Mouse (Mus musculus) limb, embryonic 14.5 days (tissue): ENCODE data around the gene Eif4e2. TPM values are rescaled to one million over a fixed set of nuclear protein-coding genes. Genes with fewer than 3 reads are reported as not detected.

Experiments
- ATAC-seq: fragments of 200-750 bp; cut with Nextera tagmentation; 2 replicates; pipeline ENCODE4 v1.8.0; 2017; ENCODE audit warnings: low read depth, moderate number of reproducible peaks, moderate TSS enrichment; ENCODE audit not compliant: low FRiP score
- DNase-seq: peaks from one replicate; pipeline ENCODE4 v3.0.0-alpha.2; 2015; ENCODE audit warnings: low spot score
- H3K27ac ChIP-seq: fragments of 300-500 bp; sonication (generic); replicated peaks from 2 replicates; pipeline ENCODE4 v1.5.1; 2014; ENCODE audit warnings: low read depth, mild to moderate bottlenecking, low read length, moderate library complexity, mixed read lengths
- H3K27me3 ChIP-seq: fragments of 300-500 bp; sonication (generic); 2 replicates; pipeline ENCODE4 v1.6.1; 2014; ENCODE audit warnings: low read length, mixed read lengths; ENCODE audit not compliant: control insufficient read depth, insufficient read depth
- H3K36me3 ChIP-seq: fragments of 300-500 bp; sonication (generic); 2 replicates; pipeline ENCODE4 v1.6.1; 2014; ENCODE audit warnings: mild to moderate bottlenecking, low read length, moderate library complexity, mixed read lengths; ENCODE audit not compliant: control insufficient read depth, insufficient read depth
- H3K4me1 ChIP-seq: fragments of 300-500 bp; sonication (generic); 2 replicates; pipeline ENCODE4 v1.6.1; 2014; ENCODE audit warnings: antibody characterized with exemption, low read length, mixed read lengths; ENCODE audit not compliant: control insufficient read depth, insufficient read depth
- H3K4me2 ChIP-seq: fragments of 300-500 bp; sonication (generic); replicated peaks from 2 replicates; pipeline ENCODE4 v1.6.1; 2014; ENCODE audit warnings: low read depth, mild to moderate bottlenecking, low read length, moderate library complexity; ENCODE audit not compliant: severe bottlenecking
- H3K4me3 ChIP-seq: fragments of 300-500 bp; sonication (generic); replicated peaks from 2 replicates; pipeline ENCODE4 v1.5.1; 2014; ENCODE audit warnings: low read length
- H3K9ac ChIP-seq: fragments of 300-500 bp; sonication (generic); 2 replicates; pipeline ENCODE4 v1.6.1; 2014; ENCODE audit warnings: mild to moderate bottlenecking, low read depth, low read length, moderate library complexity; ENCODE audit not compliant: severe bottlenecking
- H3K9me3 ChIP-seq: fragments of 300-500 bp; sonication (generic); 2 replicates; pipeline ENCODE4 v1.6.1; 2016; ENCODE audit warnings: low read length; ENCODE audit not compliant: control insufficient read depth
- POLR2A ChIP-seq: fragments of 200-500 bp; IDR thresholded peaks from 2 replicates; pipeline ENCODE4 v1.8.0; 2012; ENCODE audit warnings: inconsistent platforms, mild to moderate bottlenecking, moderate library complexity, borderline replicate concordance; ENCODE audit not compliant: insufficient read depth, insufficient read length; ENCODE audit errors: extremely low read depth
- WGBS: fragments of 180-500 bp; shearing (Covaris S2); extraction: QIAGEN DNeasy Blood & Tissue Kit; methylation state at CpG from one replicate; pipeline ENCODE4 v1.1.7; 2014; 5-methylcytosine and 5-hydroxymethylcytosine counted together
- polyA plus RNA-seq, 2 experiments: library from polyadenylated mRNA; depleted of rRNA in 1 of 2; stranded (reverse) in 1 of 2; unstranded in 1 of 2; fragments of >200 nt; fragmentation: Nextera tagmentation in 1 of 2; extraction: Ambion mirVana in 1 of 2; gene quantifications; 2 replicates each; pipeline versions ENCODE4 v1.2.1 to v1.2.3; 2012 to 2014

The Eif4e2 gene
- polyA plus RNA-seq, 2 experiments: 118 to 139 TPM

DNA sequence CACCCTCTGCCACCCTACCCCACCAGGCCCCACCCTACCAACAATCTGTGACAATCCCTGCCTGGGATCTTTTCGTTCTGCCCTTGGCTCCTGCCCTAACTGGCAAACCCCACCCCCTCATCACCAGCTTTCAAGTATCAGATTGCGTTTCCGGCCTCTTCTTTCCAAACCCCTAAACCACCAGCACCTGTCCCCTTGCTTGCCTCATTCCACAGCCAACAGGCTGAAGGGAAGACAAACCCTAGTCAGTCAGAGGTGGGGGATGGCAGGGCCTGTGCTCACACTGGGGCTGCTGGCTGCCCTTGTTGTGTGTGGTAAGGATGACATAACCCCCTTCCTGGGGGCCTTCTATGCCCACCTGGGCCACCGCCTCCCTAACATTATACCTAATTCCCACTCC is 23.3 kb upstream of the Eif4e2 start, which contains the start of gene Chrnd:
Gene Chrnd (plus strand): TSS at position 179 of the 400 bp plus-strand sequence.
- DNase-seq: peak; percentile 36
- H3K9ac ChIP-seq: peak within 1 kb of the TSS; percentile 25; the same call in 1 of the 2 replicates

DNA sequence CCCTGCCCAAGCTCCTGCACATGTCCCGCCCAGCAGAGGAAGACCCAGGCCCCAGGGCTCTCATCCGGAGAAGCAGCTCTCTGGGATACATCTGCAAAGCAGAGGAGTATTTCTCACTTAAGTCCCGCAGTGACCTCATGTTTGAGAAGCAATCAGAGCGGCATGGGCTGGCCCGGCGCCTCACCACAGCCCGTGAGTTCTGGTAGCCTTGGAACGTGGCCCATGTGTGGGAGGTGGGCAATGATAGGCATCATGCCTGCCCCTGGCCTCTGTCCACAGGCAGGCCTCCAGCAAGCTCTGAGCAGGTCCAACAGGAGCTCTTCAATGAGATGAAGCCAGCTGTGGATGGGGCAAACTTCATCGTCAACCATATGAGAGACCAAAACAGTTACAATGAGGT is 16.4 kb upstream of the Eif4e2 start:
- Histone ChIP-seq H3K4me3 (no peak overlapping the region), H3K9me3 (no peaks in the 10 kb centered on the region), H3K36me3 (no peaks in the 10 kb centered on the region), H3K27ac (no peak overlapping the region), H3K27me3 (no peaks in the 10 kb centered on the region), H3K4me1 (no peaks in the 10 kb centered on the region), H3K4me2 (no peak overlapping the region), H3K9ac (no peak overlapping the region)
- ATAC-seq: no peak
- no peak for DNase-seq
- WGBS: 77% methylated on average over 8 of the region's 9 CpGs
- TF ChIP-seq POLR2A: no peak

More for the DNA sequence above, 23.3 kb upstream of the Eif4e2 start, which contains the start of gene Chrnd:
- Histone ChIP-seq H3K9me3 (no peaks in the 10 kb centered on the region), H3K4me1 (no peaks in the 10 kb centered on the region), H3K27ac (0 out of 2 replicates have a peak within 1 kb of the TSS, but pooled peaks have one; percentile 26), H3K4me2 (0 out of 2 replicates have a peak within 1 kb of the TSS, but pooled peaks have one; percentile 7), H3K27me3 (peaks cover 15% of the 10 kb centered on the region), H3K4me3 (no peak within 1 kb of the TSS), H3K36me3 (no peaks in the 10 kb centered on the region)
- TF ChIP-seq POLR2A: no peak
- WGBS: 28% methylated on average over 4 of the region's 4 CpGs
- ATAC-seq: peak; percentile 62

DNA sequence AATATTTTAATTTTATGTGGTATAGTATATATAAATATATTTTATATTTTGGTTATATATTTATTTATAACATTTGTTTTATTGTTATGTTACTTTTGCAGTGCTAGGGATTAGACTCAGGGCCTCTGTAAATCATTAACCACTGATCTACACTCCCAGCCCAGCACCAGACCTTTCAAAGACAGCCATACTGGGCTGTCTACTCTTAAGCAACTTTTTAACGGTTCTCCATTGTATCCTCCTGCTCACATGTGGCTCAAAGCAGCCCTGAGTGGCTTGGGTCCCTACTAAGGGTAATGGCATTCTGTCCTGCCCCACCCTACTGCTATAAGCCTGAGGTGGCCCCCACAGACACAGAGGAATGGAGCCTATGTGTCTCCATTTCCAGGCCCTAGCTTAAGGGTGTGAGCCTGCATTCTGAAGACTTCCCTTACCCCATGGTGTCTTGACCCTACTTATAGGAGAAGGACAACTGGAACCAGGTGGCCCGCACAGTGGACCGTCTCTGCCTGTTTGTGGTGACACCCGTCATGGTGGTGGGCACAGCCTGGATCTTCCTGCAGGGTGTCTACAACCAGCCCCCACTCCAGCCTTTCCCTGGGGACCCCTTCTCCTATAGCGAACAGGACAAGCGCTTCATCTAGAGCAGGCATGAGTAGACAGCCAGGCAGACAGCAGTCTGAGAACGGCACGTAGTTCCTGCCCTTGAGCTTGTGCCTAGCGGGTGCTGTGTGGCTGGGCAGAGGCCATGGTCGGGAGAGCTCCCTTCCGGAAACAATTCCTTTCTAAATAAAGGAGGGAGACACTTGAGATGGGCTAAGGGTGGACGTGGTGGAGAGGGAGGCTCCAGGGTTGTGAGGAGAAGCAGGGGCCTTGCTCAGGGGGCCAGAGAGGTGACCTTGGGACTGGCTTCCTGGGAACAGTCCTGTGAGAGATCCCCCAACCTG is 15.3 kb upstream of the Eif4e2 start:
- no peaks in the 10 kb centered on the region for H3K27me3 ChIP-seq
- no peaks in the 10 kb centered on the region for H3K4me1 ChIP-seq
- ATAC-seq (0 out of 2 replicates have a peak, but pooled peaks have one; percentile 17), DNase-seq (no peak)
- no peak overlapping the region for H3K27ac ChIP-seq
- TF ChIP-seq POLR2A: no peak
- H3K9ac ChIP-seq: no peak overlapping the region
- H3K4me2 ChIP-seq: no peak overlapping the region
- no peak overlapping the region for H3K4me3 ChIP-seq
- no peaks in the 10 kb centered on the region for H3K36me3 ChIP-seq
- WGBS: 71% methylated on average over 12 of the region's 12 CpGs
- H3K9me3 ChIP-seq: no peaks in the 10 kb centered on the region

DNA sequence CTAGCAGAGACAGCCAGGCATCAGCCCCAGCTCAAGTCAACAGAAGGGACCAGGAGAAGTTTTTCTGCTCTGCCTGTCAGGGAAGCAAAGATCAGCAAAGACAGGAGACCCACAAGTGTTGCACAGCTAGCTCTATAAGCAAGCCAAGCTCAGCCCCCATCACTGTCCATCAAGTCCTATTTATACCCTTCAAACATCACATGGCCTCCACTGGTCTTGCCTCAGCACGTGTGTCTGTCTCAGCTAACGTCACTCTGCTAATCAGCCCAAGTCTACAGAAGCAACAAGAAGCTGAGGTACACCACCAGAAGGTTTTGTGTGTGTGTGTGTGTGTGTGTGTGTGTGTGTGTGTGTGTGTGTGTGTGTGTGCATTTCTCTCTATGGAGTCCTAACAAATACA is 12.9 kb upstream of the Eif4e2 start:
- Histone ChIP-seq H3K4me3 (no peak overlapping the region), H3K27me3 (no peaks in the 10 kb centered on the region), H3K4me1 (no peaks in the 10 kb centered on the region), H3K9ac (no peak overlapping the region), H3K4me2 (no peak overlapping the region), H3K36me3 (no peaks in the 10 kb centered on the region), H3K27ac (no peak overlapping the region), H3K9me3 (no peaks in the 10 kb centered on the region)
- WGBS: 45% methylated on average over 2 of the region's 2 CpGs
- ATAC-seq: no peak
- DNase-seq: no peak
- no peak for TF ChIP-seq POLR2A

DNA sequence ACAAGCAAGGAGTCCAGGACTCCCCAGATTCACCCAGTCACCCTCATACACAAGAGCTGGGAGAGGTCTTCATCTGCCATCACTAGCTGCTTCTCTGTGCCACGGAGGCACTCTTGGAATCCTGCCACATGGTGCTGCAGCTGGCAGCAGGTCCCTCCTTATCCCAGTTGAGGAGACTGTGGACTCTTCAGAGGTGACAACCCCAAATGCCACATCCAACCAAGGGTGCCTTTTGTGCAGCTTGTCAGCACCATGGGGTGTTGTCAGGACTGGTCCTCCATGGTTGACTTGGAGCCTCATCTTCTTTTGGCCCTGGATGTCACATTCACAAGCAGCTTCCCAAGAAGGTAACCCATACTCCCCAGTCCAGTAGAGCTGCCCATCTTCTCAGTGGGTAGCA is 11.9 kb upstream of the Eif4e2 start:
- ATAC-seq: no peak
- no peak overlapping the region for H3K4me2 ChIP-seq
- DNase-seq: no peak
- no peak for TF ChIP-seq POLR2A
- H3K9ac ChIP-seq: no peak overlapping the region
- H3K36me3 ChIP-seq: no peaks in the 10 kb centered on the region
- H3K9me3 ChIP-seq: no peaks in the 10 kb centered on the region
- 55% methylated on average over 1 of the region's 1 CpGs for WGBS
- no peaks in the 10 kb centered on the region for H3K4me1 ChIP-seq
- H3K27ac ChIP-seq: no peak overlapping the region
- H3K4me3 ChIP-seq: no peak overlapping the region
- H3K27me3 ChIP-seq: no peaks in the 10 kb centered on the region
